ENCODE assay signal across 8 mouse cellular contexts in the genomic region with DNA sequence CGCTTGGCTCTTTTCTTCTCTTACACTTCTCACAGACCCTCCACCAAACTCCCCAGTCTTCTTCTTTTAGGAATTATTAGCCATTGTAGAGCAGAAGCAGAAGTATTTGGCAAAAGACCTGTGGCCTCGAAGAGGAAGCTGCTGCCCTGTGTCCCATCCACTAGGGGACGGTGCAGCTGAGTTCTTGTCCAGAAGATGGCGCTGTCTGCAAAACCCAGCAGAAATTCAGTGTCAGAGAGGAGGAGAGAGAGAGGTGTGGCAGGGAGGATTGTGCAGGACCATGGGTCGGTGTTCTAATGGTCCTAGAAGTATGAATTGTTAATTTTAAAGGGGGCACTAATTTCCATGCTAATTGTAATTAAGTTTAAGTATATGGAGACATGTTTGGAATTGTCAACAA. TPM values are rescaled to one million over a fixed set of nuclear protein-coding genes. Genes with fewer than 3 reads are reported as not detected.
DNase-seq lines count a peak whose midpoint lies in the region; ATAC-seq and TF ChIP-seq lines count a peak whose summit lies in the region.

No protein-coding gene starts in this region.

- 33% methylated on average over 5 of the region's 5 CpGs for WGBS in heart, postnatal 0 days
- 33% methylated on average over 5 of the region's 5 CpGs for WGBS in lung, postnatal 0 days
- 35% methylated on average over 5 of the region's 5 CpGs for WGBS in stomach, postnatal 0 days

- no peak overlapping the region for H3K27ac ChIP-seq in heart, postnatal 0 days (ENCODE audit: low read depth)
- H3K27ac ChIP-seq in lung, postnatal 0 days (ENCODE audit: low read length), result no peak overlapping the region
- no peak overlapping the region for H3K27ac ChIP-seq in stomach, postnatal 0 days (replicated peaks)

- no peak for TF ChIP-seq EP300 in heart, postnatal 0 days (IDR thresholded peaks at IDR 0.05; ENCODE audit: low read depth)
- TF ChIP-seq EP300 in lung, postnatal 0 days (IDR thresholded peaks at IDR 0.05), result no peak
- TF ChIP-seq EP300 in stomach, postnatal 0 days (optimal IDR thresholded peaks at IDR 0.05), result no peak

- no peaks in the 10 kb centered on the region for H3K27me3 ChIP-seq in heart, postnatal 0 days (ENCODE audit: control insufficient read depth, insufficient read depth, low read length)
- no peaks in the 10 kb centered on the region for H3K27me3 ChIP-seq in lung, postnatal 0 days (replicated peaks; ENCODE audit: insufficient read depth, low read length)
- H3K27me3 ChIP-seq in stomach, postnatal 0 days (ENCODE audit: control insufficient read depth, insufficient read depth, low read length), result no peaks in the 10 kb centered on the region

- H3K36me3 ChIP-seq in heart, postnatal 0 days (replicated peaks; ENCODE audit: control insufficient read depth, insufficient read depth, low read length), result no peaks in the 10 kb centered on the region
- H3K36me3 ChIP-seq in lung, postnatal 0 days (ENCODE audit: insufficient read depth, low read length), result no peaks in the 10 kb centered on the region
- no peaks in the 10 kb centered on the region for H3K36me3 ChIP-seq in stomach, postnatal 0 days (ENCODE audit: control insufficient read depth, insufficient read depth, low read length)

- H3K9ac ChIP-seq in heart, postnatal 0 days (replicated peaks; ENCODE audit: low read depth, low read length), result no peak overlapping the region
- no peak overlapping the region for H3K9ac ChIP-seq in lung, postnatal 0 days (replicated peaks; ENCODE audit: low read depth)
- H3K9ac ChIP-seq in stomach, postnatal 0 days (ENCODE audit: low read length), result no peak overlapping the region

- H3K4me2 ChIP-seq in heart, postnatal 0 days (ENCODE audit: low read depth, low read length), result no peak overlapping the region
- no peak overlapping the region for H3K4me2 ChIP-seq in lung, postnatal 0 days (replicated peaks; ENCODE audit: low read depth, low read length)
- no peak overlapping the region for H3K4me2 ChIP-seq in stomach, postnatal 0 days (replicated peaks; ENCODE audit: low read depth)

- no peak overlapping the region for H3K4me3 ChIP-seq in heart, postnatal 0 days (ENCODE audit: low read depth, low read length)
- no peak overlapping the region for H3K4me3 ChIP-seq in lung, postnatal 0 days (ENCODE audit: low read depth, low read length)
- no peak overlapping the region for H3K4me3 ChIP-seq in stomach, postnatal 0 days (ENCODE audit: low read depth, low read length)

- DNase-seq in heart, postnatal 0 days (ENCODE audit: low spot score), result peak; percentile 27
- DNase-seq in heart, adult 11 months, result no peak
- peak; percentile 71 for DNase-seq in CD4-positive helper T cell, adult 2 months (ENCODE audit: low read depth, low spot score)
- peak; percentile 69 for DNase-seq in adrenal gland, postnatal 10 days
- peak; percentile 52 for DNase-seq in embryo, embryonic 11 days
- peak; percentile 70 for DNase-seq in layer of hippocampus, adult 11-12 months (ENCODE audit: low spot score)
- peak; percentile 39 for DNase-seq in lung, postnatal 0 days (ENCODE audit: low spot score)
- peak; percentile 66 for DNase-seq in stomach, postnatal 0 days (ENCODE audit: low spot score)

- no peak for ATAC-seq in heart, postnatal 0 days (ENCODE audit: insufficient read depth, low read depth)
- ATAC-seq in lung, postnatal 0 days, result peak; percentile 26; the same call in 1 of the 2 replicates
- ATAC-seq in stomach, postnatal 0 days (ENCODE audit: low FRiP score, low TSS enrichment), result no peak

- no peaks in the 10 kb centered on the region; the same call in 1 of the 2 replicates for H3K4me1 ChIP-seq in heart, postnatal 0 days (ENCODE audit: control insufficient read depth, insufficient read depth)
- no peaks in the 10 kb centered on the region for H3K4me1 ChIP-seq in lung, postnatal 0 days (ENCODE audit: insufficient read depth, low read depth, low read length)
- no peaks in the 10 kb centered on the region for H3K4me1 ChIP-seq in stomach, postnatal 0 days (replicated peaks; ENCODE audit: control insufficient read depth, insufficient read depth)

- no peaks in the 10 kb centered on the region for H3K9me3 ChIP-seq in heart, postnatal 0 days (replicated peaks; ENCODE audit: control insufficient read depth, low read length)
- no peaks in the 10 kb centered on the region for H3K9me3 ChIP-seq in lung, postnatal 0 days (ENCODE audit: low read length)
- no peaks in the 10 kb centered on the region for H3K9me3 ChIP-seq in stomach, postnatal 0 days (ENCODE audit: control insufficient read depth, low read length)

- TF ChIP-seq CTCF in heart, postnatal 0 days (IDR thresholded peaks at IDR 0.05; ENCODE audit: low read depth), result peak; percentile 72
- peak; percentile 90 for TF ChIP-seq CTCF in lung, postnatal 0 days (IDR thresholded peaks at IDR 0.05)
- peak; percentile 92 for TF ChIP-seq CTCF in stomach, postnatal 0 days (IDR thresholded peaks at IDR 0.05; ENCODE audit: low read depth)

RNA-seq across cellular contexts. Expression of gene Emp1, which starts 55.1 kb away (rescaled TPM):
- total RNA-seq in heart, postnatal 0 days (2014; rRNA removed; ENCODE audit: low replicate concordance), result 536 and 674 TPM in 2 replicates
- 39.6 and 45.0 TPM in 2 replicates for polyA plus RNA-seq in heart, postnatal 0 days (2015; fragmentation: Nextera tagmentation; extraction: Ambion mirVana)
- 10 to 100 TPM; 89.8 to 92.9 TPM for total RNA-seq in adrenal gland, postnatal 10 days (2021)
- 127 and 136 TPM in 2 replicates for polyA plus RNA-seq in lung, postnatal 0 days (2015; fragmentation: Nextera tagmentation; extraction: Ambion mirVana)
- 88.1 and 105 TPM in 2 replicates for polyA plus RNA-seq in stomach, postnatal 0 days (2015; fragmentation: Nextera tagmentation; extraction: Ambion mirVana)
